Mouse (Mus musculus) left cerebral cortex, postnatal 14 days (tissue): ENCODE data around the gene Hmga2. TPM values are rescaled to one million over a fixed set of nuclear protein-coding genes. Genes with fewer than 3 reads are reported as not detected.

Experiments used
- DNase-seq, 2 experiments: peaks; one replicate each; pipeline ENCODE4 v3.0.0; 2021 to 2022; ENCODE audit warnings: low spot score in 2 of 2, mixed read lengths in 1 of 2
- intact Hi-C: fragments of 180-260 bp; cut with DNase I; formaldehyde crosslinking; loops from one replicate; pipeline ENCODE4 v1.15.1; 2025
- total RNA-seq, 2 experiments: library from RNA; stranded (reverse); gene quantifications; 2 replicates each; pipeline ENCODE4 v1.2.3; 2021

The Hmga2 gene
- total RNA-seq, 2 experiments from 2014 or later = 0.11 TPM; not detected in 1

DNA sequence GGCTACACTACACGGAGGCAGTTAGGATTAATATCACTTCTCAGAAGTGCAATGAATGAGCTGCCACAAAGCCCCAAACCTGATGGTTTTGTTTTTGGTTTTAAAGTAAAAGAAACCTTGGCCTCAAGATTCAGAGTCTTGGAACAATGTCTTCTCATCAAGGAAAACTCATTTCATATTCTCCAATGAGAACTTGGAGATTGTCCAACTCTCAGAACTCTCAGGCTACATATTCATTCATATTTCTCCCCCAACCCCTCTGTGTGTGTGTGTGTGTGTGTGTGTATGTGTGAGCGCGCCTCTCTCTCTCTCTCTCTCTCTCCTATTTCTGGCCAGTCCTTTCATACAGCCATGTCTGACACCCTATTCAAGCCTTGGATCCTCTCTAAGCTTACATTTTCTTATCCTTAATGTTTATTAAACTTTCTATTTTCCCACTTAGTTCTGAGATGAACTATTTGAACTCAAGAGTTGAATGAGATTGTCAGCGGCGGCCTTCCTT is 46.5 kb downstream of the Hmga2 start:
- intact Hi-C loops = loop anchor here (5.0 kb wide), 2 partner anchors 272 to 432 kb away; no protein-coding TSS in a partner anchor
- DNase-seq = no peak

DNA sequence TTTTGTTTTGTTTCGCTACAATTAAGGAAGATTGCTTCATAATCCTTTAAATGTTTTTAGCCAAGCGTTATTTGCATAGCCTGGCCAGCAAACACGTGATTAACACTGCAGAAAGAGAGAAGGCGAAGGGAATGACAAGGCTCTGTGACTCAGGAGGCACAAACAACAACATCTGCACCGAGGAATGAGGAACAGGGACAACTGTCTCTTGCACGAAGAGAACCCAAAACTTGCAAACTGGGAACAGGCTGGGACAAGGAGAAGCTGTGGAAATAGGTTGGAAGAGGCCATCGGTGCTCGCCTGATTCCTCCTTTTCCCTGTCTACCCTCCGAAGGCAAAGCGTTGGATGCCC is 47.1 kb downstream of the Hmga2 start:
- intact Hi-C loops = no loop called here
- DNase-seq = no peak

DNA sequence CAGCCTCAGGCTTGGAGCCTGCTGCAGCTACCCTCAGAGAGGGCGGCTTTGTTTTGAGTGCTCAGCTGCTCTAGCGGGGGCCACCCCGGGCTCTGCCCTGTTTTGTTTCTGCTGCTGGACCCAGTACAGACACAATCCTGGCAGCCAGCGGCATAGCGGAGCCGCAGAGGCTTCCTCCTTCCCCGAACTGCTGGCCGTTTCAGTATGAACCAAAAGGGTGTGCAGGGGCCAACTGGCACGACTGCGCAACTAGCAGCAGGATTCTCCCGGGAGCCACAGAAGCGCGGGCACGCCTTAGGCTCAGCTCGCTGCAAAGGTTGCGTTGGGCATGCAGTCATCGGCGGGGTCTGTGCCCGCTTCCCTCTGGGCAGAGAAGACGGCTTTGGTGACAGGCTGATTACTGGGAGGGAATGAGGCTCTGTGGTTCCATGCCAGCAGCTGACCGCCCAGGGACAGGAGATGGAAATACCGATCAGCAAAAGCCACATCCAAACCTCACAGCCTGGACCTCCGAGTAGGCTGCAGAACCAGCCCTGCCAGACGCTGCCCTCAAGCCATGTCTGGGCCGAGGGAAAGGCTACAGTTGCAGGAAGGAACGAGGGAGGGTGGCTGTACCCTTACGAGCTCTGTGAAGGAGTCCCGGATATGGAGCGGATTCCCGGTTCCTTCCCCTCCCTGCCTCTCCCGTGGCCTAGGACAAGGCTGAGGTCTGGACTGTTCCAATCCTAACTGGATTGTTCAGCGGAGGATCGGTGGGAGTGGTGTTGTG is 47.7 kb downstream of the Hmga2 start:
- intact Hi-C loops = no loop called here
- peak in 1 of 2 experiments; percentile 7 for DNase-seq

DNA sequence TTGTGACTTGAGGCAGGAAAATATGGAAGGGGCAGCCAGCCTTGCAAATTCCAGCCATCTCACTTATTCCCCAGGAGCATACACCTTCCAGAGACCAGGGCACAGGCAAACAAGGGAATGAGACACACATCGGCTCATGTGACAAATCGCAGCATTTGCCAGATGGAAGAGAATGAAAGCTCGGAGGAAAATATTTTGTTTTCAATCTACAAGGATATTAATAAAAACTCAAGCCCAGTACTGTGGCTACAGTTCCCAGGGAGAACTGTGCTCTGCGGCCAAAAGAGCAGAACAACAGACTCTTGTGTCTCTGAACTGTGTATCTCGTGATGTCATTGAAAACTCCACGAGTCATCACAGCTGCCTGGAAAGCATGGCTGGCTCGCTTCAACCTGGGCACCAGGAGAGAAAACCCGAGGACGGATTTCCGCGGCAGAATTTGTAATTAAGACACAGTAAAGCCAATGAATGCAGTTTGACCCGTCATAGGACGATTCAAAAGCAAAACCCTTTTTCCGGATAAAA is 50.1 kb downstream of the Hmga2 start:
- intact Hi-C loops = no loop called here
- no peak for DNase-seq

DNA sequence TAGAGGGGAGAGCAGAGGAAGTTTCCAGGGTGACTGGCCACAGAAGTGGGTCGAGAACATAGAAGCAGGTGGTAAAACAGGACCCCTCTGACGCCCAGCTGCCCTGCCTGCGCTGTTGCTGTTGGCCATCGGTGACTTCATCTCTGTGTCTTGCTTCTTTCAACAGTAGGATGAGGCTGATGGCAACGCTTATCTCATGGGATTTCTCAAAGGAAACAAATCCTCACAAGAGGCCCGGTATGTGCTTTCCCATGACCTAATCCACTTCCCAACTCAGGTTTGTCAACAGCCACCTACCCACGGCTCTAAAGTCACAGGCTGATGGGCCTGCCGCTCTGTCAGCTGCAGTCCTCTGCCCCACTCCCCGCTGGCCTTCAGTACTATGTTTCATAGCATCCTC is 52.3 kb downstream of the Hmga2 start:
- intact Hi-C loops = no loop called here
- DNase-seq = no peak

DNA sequence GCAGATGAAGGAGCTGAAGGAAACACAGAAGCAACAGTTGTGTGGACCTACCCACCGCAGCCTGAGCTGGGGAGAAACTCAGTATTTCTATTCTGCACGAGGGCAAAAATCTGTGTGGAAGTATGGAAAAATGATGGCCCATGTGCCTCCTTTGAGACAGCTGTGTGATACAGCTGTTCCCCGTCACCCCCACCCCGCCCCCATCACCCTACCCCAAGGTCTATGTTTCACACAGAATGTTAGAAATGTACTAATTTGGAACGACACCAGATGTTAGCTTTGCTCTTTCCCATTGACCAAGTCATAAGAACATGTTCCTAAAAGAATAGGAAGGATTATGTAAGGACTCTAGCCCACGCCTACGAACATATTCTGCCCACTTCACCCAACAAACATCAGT is 53.0 kb downstream of the Hmga2 start:
- intact Hi-C loops = no loop called here
- DNase-seq = no peak

DNA sequence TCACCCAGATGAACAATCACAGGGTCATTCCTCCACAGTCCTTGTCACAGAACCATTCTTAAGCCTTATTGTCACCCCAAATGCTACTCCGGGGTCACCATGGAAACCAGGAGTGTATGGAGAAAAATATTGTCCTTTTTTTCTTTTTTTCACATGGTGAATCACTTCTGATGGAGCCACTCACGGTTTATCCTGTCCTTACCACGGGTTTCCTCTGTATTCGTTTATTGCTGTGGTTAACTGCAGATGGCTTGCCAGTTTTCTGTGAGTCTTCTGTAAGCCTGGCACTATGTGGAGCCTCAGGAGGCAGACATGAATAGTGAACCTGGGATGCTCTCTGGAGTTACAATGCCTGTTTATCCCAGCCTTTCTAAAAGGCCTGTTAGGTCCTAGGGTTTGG is 53.4 kb downstream of the Hmga2 start:
- peak in 1 of 2 experiments; percentile 22 for DNase-seq
- intact Hi-C loops = no loop called here

DNA sequence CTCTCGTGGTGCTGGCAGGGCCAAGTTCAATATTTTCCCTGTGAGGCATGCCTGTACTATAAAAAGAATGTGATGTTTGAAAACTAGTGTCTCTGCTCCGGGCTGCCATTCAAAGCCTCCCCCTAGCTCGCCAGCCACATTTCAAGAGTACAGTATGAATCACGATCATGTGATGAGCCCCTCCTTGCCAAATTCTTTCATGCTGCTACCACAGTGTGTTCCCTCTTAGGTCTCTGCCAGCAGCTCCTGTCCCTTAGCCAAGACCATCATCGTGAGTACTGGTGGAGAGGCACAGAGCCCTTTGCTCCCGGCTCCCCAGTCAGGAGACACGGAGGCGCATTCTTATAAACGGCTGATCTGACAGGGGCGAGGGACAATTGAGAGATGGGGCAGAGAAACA is 54.2 kb downstream of the Hmga2 start:
- DNase-seq = peak; percentile 64 to 81
- intact Hi-C loops = no loop called here

DNA sequence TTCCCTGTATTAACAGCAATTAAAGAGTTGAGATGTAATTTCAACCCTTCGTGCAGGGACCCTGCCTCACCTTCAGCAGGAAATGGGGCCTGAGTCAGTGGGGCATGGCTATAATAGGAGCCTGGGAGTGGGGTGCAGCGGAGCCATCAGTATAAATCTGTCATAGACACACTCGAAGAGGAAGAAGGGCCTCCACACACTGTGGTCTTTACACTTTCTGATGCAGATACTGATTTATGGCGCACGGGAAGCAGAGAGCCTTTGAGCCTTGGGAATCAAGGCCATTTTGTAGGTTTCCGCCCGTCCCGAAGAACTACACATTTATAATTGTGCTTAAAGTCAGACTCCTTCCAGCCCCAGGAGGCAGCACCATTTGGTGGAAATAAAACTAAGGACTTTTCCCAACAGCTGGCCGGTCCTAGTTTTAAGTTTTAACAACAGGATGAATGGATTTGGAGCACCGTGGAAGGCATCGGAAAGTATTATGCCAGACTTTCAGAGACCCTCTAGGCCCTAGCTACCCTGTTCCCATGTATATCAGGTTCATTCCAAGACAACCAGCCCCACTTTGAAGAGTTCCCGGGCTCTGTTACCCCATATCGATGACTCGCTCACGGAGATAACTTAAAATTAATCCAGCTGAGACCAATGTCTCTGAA is 55.2 kb downstream of the Hmga2 start:
- no peak for DNase-seq
- intact Hi-C loops = no loop called here

DNA sequence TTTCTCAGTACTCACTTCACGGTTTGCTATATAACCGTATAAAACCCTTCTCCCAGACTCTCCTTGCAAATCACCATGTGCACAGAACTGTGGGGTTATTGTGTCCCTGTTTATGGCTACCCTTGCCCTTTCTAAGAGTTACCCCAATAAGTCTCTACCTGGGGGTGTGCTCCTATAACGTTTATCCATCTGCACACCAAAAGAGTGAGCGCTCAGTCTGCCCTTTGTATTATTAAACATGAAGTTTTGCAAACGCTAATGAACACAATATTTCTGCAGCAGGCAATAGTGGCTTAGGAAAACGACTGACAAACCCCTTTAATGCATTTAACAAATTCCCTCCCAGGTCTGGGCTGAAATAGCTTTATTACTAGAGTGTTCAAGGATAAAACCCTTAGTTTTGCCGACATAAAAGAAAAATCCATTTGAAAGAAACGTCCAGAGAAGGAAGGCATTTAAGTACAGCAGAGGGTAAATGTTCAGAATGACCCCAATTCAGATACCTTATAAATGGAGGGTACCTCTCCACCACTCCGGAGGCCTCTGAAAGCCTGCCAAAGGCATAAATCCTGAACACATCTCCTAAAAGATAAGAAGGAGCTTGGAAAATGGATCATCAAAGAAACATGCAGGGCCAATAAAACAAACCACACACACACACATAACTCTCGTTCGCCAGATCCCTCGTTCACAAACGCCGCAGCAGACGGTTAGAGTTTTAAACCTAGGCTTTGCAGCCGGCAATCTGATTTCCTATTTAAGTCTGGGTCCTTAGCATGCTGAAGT is 57.3 kb downstream of the Hmga2 start:
- intact Hi-C loops = no loop called here
- DNase-seq = no peak

DNA sequence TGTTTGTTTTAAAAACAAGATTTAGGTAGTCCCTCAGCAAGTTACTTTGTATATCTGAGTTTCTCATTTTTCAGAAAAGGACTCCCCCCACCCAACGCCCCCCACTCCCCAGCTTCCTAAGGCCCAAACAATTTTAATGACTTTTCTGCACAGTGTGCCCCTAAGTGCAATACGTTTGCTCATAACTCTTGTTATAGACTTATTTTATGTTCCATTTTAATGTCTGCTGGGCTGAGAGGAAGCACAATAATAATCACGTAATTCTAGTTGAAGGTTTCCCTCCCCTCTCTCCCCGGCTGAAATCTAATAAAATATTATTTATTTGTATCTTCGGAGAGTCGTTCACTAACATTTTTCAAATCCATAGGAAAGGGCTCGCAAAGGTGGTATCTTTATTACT is 58.1 kb downstream of the Hmga2 start:
- intact Hi-C loops = no loop called here
- no peak for DNase-seq

DNA sequence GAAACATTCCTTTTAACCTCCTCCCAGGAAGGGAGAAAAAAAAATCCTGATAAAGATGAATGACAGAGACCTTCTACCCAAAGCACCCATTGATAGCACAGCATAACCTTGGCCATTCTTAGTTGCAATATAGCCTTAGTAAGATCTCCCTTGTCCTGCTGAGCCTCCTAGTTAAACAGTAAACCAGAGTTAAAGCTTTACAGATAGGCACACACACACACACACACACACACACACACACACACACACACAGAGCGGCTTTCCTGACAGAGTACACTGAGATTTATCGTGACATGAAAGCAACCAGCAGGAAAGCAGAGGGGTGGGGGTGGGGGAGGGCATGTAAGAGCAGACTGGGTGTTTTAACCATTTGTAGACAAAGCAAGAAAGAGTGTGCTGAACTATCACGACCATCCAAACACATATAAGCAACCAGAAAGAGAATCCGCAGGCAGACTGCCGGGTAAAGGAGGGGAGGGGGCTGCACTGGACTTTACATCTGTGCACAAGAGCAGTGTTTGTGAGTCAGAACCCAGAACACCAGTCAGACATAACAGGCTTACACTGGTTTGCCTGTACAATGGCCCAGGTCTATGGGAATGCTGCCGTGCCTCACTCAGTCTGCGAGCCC is 58.7 kb downstream of the Hmga2 start:
- intact Hi-C loops = no loop called here
- no peak for DNase-seq

DNA sequence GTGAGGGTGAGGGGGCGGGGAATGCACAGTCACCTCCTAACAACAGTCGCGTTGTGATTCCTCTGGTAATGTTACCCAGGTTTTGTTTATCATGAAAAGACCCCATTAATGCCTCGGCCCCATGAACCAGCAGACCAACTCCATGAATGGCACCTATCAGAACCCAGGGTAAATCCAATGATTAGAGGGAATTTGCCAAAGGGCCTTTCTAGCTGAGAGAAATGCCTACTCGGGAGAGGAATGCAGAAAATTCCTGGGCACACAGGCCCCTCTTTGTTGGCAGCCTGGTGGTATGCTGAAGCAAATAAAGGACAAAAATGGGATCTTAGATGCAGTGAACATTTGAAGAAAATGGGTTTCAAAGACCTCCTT is 59.2 kb downstream of the Hmga2 start:
- intact Hi-C loops = no loop called here
- DNase-seq = no peak

DNA sequence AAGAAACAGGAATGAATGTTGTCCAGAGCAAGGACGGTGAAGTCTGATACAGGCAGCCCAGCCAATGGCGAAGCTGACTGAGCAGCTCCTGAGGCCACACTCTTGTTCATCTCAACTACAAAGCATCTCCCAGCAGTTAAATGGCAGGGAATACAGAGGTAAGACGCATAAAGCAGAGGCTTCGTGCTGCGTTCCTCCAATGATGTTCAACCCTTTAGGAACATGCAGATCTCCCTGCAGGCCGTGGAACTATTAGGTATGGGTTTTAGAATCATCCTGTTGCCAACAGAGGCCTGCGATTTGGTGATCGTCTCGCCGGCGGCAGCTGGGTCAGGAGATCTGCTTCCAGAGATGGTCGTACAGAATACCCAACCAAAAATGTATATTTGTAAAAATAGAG is 59.6 kb downstream of the Hmga2 start:
- intact Hi-C loops = no loop called here
- DNase-seq = no peak

DNA sequence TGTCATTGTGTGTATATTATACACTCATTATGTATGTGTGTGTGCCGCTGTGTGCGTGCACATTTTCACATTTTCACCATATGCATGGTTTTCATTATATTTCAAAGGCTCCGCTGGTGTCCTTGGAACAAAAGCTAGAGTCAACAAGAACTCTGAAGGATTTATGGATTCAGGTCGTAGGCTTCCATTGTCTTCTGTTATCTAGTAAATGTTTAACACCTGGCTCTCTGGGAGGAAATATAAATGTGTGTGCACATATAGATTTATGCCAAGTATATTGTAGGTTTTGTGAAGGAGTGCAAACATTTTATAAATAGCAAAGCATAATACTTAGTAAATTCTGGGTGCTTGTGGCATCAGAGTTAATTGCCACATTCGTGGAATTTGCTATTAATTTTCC is 64.1 kb downstream of the Hmga2 start:
- intact Hi-C loops = no loop called here
- DNase-seq = no peak

DNA sequence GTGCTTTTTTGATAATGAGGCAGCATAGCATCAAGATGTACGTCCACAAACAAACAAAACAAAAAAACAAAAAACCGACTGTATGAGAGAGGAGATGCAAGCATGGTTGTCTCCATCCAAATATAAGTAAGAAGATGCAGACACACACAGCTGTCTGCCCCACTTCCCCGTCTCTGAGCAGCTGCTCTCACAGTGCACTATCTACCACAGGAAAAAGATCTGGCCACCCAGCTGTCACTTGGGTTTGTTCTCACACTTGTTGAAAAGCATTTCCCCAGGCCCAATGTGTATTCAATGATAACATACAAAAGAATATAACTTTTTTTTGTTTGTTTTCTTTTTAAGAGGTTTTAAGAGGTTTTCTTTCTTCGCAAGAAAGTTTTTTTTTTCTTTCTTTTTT is 65.3 kb downstream of the Hmga2 start:
- intact Hi-C loops = no loop called here
- no peak for DNase-seq

DNA sequence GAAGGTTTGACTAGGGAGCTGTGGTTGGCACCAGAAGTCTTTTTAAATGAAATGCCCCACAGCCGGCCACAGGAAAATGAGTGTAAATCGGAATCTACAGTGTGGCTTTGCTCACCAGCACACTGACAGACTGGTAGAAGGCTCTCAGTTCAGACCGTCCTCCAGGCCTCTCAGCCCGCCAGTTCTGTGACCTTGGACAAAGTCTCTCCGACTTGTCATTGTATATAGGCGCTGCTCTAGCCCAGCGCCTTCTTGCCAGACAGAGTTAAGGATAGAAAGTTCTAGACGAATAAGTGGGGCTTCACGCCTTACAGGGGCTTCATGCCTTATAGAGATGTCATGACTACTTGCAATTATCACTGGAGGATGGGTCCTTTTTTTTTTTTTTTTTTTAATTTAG is 67.1 kb downstream of the Hmga2 start:
- intact Hi-C loops = no loop called here
- no peak for DNase-seq

DNA sequence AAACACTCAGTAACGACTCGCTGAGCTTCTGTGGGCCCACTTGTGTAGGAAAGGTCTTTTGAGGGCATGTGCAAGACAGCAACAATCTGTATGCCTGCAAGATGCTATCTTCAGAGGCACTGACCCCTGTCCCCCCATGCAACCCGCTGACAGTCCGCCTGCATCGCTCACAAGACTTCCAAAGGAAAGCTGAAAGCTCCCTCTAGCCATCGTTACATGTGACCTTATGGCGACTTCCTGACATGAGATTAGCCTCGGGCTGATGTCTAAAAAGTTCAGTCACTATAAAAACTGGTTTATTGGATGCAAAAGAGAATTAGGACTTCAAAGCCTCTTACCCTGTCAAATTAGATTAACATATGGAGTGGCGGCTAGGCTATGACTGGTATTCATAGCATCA is 69.0 kb downstream of the Hmga2 start:
- intact Hi-C loops = no loop called here
- DNase-seq = no peak

DNA sequence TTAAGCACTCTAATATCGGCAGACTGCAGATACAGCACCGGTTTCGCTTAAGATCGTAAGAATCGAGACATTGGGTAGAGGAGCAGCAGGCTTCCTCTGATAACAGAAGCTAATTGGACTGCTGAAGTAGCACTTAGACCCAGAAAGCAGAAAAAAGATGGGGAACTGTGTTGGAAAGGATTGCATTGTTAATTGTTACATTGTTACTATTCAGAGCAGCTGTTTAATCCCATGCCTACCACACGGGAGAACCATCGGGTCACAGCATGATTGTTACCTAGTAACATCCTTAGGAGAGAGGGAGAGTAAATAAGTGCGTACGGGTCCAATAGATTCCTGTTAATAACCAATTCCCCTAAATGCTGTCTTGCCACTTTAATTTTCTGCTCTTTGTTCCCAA is 70.2 kb downstream of the Hmga2 start:
- no peak for DNase-seq
- intact Hi-C loops = no loop called here

DNA sequence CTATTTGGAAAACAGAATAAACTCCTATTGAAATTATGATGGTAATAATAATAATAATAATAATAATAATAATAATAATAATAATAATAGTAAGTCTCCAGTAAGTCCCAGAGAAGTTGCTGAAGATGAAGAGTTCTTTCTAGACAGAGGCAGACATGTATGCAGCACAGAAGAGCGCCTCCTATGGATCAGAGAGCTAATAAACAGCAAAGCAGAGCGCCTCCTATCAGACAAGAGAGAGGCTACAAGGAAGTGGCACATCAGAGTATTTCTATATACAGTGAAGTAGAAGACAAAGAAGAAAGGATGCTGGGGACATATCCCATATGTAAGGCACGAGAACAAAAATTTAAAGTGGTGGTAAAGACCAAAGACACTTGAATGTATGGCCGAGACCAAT is 70.9 kb downstream of the Hmga2 start:
- intact Hi-C loops = no loop called here
- no peak for DNase-seq
